Mouse (Mus musculus) G1E (cell line): ENCODE data around the gene Frmd5.

Source experiments
- CTCF ChIP-seq: IDR thresholded peaks from 2 replicates; pipeline ENCODE4 v1.5.1; 2012; ENCODE audit warnings: low read depth, low read length, inconsistent platforms, mixed read lengths
- GATA1 ChIP-seq: IDR thresholded peaks from 2 replicates; pipeline ENCODE4 v1.6.1; 2012; ENCODE audit warnings: borderline replicate concordance, low read length, inconsistent platforms, mixed read lengths
- GATA2 ChIP-seq: IDR thresholded peaks from 2 replicates; pipeline ENCODE4 v1.6.1; 2012; ENCODE audit warnings: low read depth, low read length, inconsistent platforms, borderline replicate concordance
- POLR2AphosphoS5 ChIP-seq: IDR thresholded peaks from 2 replicates; pipeline ENCODE4 v1.6.1; 2012; ENCODE audit warnings: low read depth, low read length, inconsistent platforms; ENCODE audit not compliant: insufficient replicate concordance
- TAL1 ChIP-seq: conservative IDR thresholded peaks from 2 replicates; pipeline ENCODE4 v1.6.1; 2012; ENCODE audit warnings: low read depth, low read length, inconsistent platforms, mixed read lengths

DNA sequence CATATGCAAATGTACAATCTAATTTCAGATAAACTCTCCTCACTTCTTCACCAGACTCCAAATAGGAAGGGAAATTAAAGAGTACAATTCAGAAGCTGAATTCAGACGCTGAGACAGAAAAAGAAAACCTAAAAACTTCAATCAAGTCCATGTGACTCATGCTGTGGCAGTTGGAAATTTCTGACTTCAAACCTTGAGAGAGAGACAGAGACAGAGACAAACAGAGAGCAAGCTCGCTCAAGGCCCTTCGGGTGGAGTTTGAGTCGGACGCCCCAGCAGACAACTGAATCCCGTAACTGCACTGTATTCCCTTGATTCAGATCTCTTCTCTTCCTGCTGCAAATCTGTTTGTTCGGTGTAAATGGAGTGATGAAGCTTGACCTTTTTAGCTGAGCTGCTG, 30.7 kb downstream of the Frmd5 start:
- no peak for TF ChIP-seq CTCF
- no peak for TF ChIP-seq TAL1
- TF ChIP-seq POLR2AphosphoS5, result no peak
- no peak for TF ChIP-seq GATA1
- TF ChIP-seq GATA2, result no peak
